Mouse (Mus musculus): ENCODE results near the gene Timm44.
A peak's percentile ranks its signal among the peaks of the same experiment; 100 is the strongest.
"Not testable (repeated sequence)": the region's sequence is repeated elsewhere in the genome, so short reads cannot be mapped to it uniquely, and the experiment has no call there.

The Timm44 gene

GRCm38 (mm10) chr8:4263105-4263791 is 12.5 kb downstream of the Timm44 start:
- DNase-seq (ENCODE audit: low spot score): peak; percentile 80

- no peak for DNase-seq (ENCODE audit: low spot score)
Observed at GRCm38 (mm10) chr8:4259805-4260170, 15.9 kb downstream of the Timm44 start.

GRCm38 (mm10) chr8:4259125-4259804 is 16.4 kb downstream of the Timm44 start, which contains the start of gene Ctxn1:
Ctxn1 (minus strand) TSS chr8:4259274.
- DNase-seq (ENCODE audit: low spot score): peak; percentile 90

- peak; percentile 58 for DNase-seq (ENCODE audit: low spot score)
Observed at GRCm38 (mm10) chr8:4258678-4259077, 17.0 kb downstream of the Timm44 start.

GRCm38 (mm10) chr8:4258233-4258632 is 17.5 kb downstream of the Timm44 start:
- peak; percentile 74 for DNase-seq (ENCODE audit: low spot score)

- DNase-seq (ENCODE audit: low spot score): no peak
Observed at GRCm38 (mm10) chr8:4257350-4257749, 18.4 kb downstream of the Timm44 start.

GRCm38 (mm10) chr8:4256911-4257310 is 18.8 kb downstream of the Timm44 start:
- DNase-seq (ENCODE audit: low spot score): no peak

- not testable (repeated sequence) for DNase-seq (ENCODE audit: low spot score)
Observed at GRCm38 (mm10) chr8:4255471-4255870, 20.2 kb downstream of the Timm44 start.

- no peak for DNase-seq (ENCODE audit: low spot score)
Observed at GRCm38 (mm10) chr8:4254001-4254400, 21.7 kb downstream of the Timm44 start.

- peak; percentile 95 for DNase-seq (ENCODE audit: low spot score)
Observed at GRCm38 (mm10) chr8:4252934-4253841, 22.5 kb downstream of the Timm44 start, which contains the start of gene Snapc2. Snapc2 (plus strand) TSS chr8:4253080.

GRCm38 (mm10) chr8:4252116-4252760 is 23.5 kb downstream of the Timm44 start:
- no peak for DNase-seq (ENCODE audit: low spot score)

- peak; percentile 81 for DNase-seq (ENCODE audit: low spot score)
Observed at GRCm38 (mm10) chr8:4250306-4250970, 25.3 kb downstream of the Timm44 start.

- DNase-seq (ENCODE audit: low spot score): peak; percentile 57
Observed at GRCm38 (mm10) chr8:4249213-4249612, 26.5 kb downstream of the Timm44 start.

GRCm38 (mm10) chr8:4247951-4248540 is 27.7 kb downstream of the Timm44 start, which contains the start of gene Tgfbr3l:
Tgfbr3l (plus strand) TSS chr8:4248214.
- no peak for DNase-seq (ENCODE audit: low spot score)

- DNase-seq (ENCODE audit: low spot score): no peak
Observed at GRCm38 (mm10) chr8:4247241-4247640, 28.5 kb downstream of the Timm44 start.

GRCm38 (mm10) chr8:4245737-4246136 is 30.0 kb downstream of the Timm44 start:
- DNase-seq (ENCODE audit: low spot score): no peak

- no peak for DNase-seq (ENCODE audit: low spot score)
Observed at GRCm38 (mm10) chr8:4245061-4245460, 30.7 kb downstream of the Timm44 start.

- DNase-seq (ENCODE audit: low spot score): no peak
Observed at GRCm38 (mm10) chr8:4239193-4239890, 36.4 kb downstream of the Timm44 start.

- peak; percentile 100 for DNase-seq (ENCODE audit: low spot score)
Observed at GRCm38 (mm10) chr8:4238434-4239192, 37.1 kb downstream of the Timm44 start, which contains the start of the genes Map2k7 and Gm49320. Map2k7 (plus strand) TSS chr8:4238740. Gm49320 (plus strand) TSS chr8:4238865.

All from testis, postnatal 14 days (tissue).